Mouse (Mus musculus): ENCODE results near the gene Col24a1. TPM values are rescaled to one million over a fixed set of nuclear protein-coding genes. Genes with fewer than 3 reads are reported as not detected.

The Col24a1 gene
- polyA plus RNA-seq, 1 experiment: 0.53 TPM

- H3K4me3 ChIP-seq (ENCODE audit: control insufficient read depth, low read depth, low read length): no peak overlapping the region
- no peak overlapping the region for H3K27ac ChIP-seq (ENCODE audit: control insufficient read depth, insufficient read depth, low read depth, low read length)
- TF ChIP-seq POLR2A (IDR thresholded peaks at IDR 0.05; ENCODE audit: control insufficient read depth, low read depth, low read length) (no peak), CTCF (IDR thresholded peaks at IDR 0.05; ENCODE audit: control insufficient read depth, insufficient read depth, insufficient replicate concordance, low read depth, low read length) (no peak)
- H3K36me3 ChIP-seq (ENCODE audit: control insufficient read depth, insufficient read depth, low read length): no peaks in the 10 kb centered on the region
- H3K27me3 ChIP-seq (ENCODE audit: control insufficient read depth, insufficient read depth, low read length): no peaks in the 10 kb centered on the region
- H3K4me1 ChIP-seq (ENCODE audit: control insufficient read depth, insufficient read depth, low read length): no peaks in the 10 kb centered on the region
These were observed 24.2 kb upstream of the Col24a1 start for GRCm38 (mm10) chr3:145268066-145268465.

GRCm38 (mm10) chr3:145274191-145274590, 18.1 kb upstream of the Col24a1 start:
- Histone ChIP-seq H3K4me3 (ENCODE audit: control insufficient read depth, low read depth, low read length) (no peak overlapping the region), H3K27me3 (ENCODE audit: control insufficient read depth, insufficient read depth, low read length) (no peaks in the 10 kb centered on the region), H3K36me3 (ENCODE audit: control insufficient read depth, insufficient read depth, low read length) (no peaks in the 10 kb centered on the region), H3K27ac (ENCODE audit: control insufficient read depth, insufficient read depth, low read depth, low read length) (no peak overlapping the region), H3K4me1 (ENCODE audit: control insufficient read depth, insufficient read depth, low read length) (no peaks in the 10 kb centered on the region)
- no peak for TF ChIP-seq POLR2A (IDR thresholded peaks at IDR 0.05; ENCODE audit: control insufficient read depth, low read depth, low read length)
- no peak for TF ChIP-seq CTCF (IDR thresholded peaks at IDR 0.05; ENCODE audit: control insufficient read depth, insufficient read depth, insufficient replicate concordance, low read depth, low read length)

GRCm38 (mm10) chr3:145293207-145293606, 935 bp downstream of the Col24a1 start:
- H3K4me3 ChIP-seq (ENCODE audit: control insufficient read depth, low read depth, low read length): no peak overlapping the region; the same call in 1 of the 2 replicates
- peaks cover 12% of the 10 kb centered on the region for H3K4me1 ChIP-seq (ENCODE audit: control insufficient read depth, insufficient read depth, low read length)
- TF ChIP-seq POLR2A (IDR thresholded peaks at IDR 0.05; ENCODE audit: control insufficient read depth, low read depth, low read length): no peak
- TF ChIP-seq CTCF (IDR thresholded peaks at IDR 0.05; ENCODE audit: control insufficient read depth, insufficient read depth, insufficient replicate concordance, low read depth, low read length): no peak
- no peaks in the 10 kb centered on the region; the same call in 1 of the 2 replicates for H3K27me3 ChIP-seq (ENCODE audit: control insufficient read depth, insufficient read depth, low read length)
- no peak overlapping the region for H3K27ac ChIP-seq (ENCODE audit: control insufficient read depth, insufficient read depth, low read depth, low read length)
- no peaks in the 10 kb centered on the region for H3K36me3 ChIP-seq (ENCODE audit: control insufficient read depth, insufficient read depth, low read length)

GRCm38 (mm10) chr3:145293623-145294307, 1.5 kb downstream of the Col24a1 start:
- peaks cover 12% of the 10 kb centered on the region for H3K4me1 ChIP-seq (ENCODE audit: control insufficient read depth, insufficient read depth, low read length)
- H3K36me3 ChIP-seq (ENCODE audit: control insufficient read depth, insufficient read depth, low read length): no peaks in the 10 kb centered on the region
- H3K4me3 ChIP-seq (ENCODE audit: control insufficient read depth, low read depth, low read length): no peak overlapping the region
- H3K27ac ChIP-seq (ENCODE audit: control insufficient read depth, insufficient read depth, low read depth, low read length): no peak overlapping the region
- H3K27me3 ChIP-seq (ENCODE audit: control insufficient read depth, insufficient read depth, low read length): no peaks in the 10 kb centered on the region; the same call in 1 of the 2 replicates
- TF ChIP-seq POLR2A (IDR thresholded peaks at IDR 0.05; ENCODE audit: control insufficient read depth, low read depth, low read length) (no peak), CTCF (IDR thresholded peaks at IDR 0.05; ENCODE audit: control insufficient read depth, insufficient read depth, insufficient replicate concordance, low read depth, low read length) (no peak)

- Histone ChIP-seq H3K27me3 (ENCODE audit: control insufficient read depth, insufficient read depth, low read length) (no peaks in the 10 kb centered on the region), H3K4me1 (ENCODE audit: control insufficient read depth, insufficient read depth, low read length) (no peaks in the 10 kb centered on the region), H3K27ac (ENCODE audit: control insufficient read depth, insufficient read depth, low read depth, low read length) (no peak overlapping the region), H3K36me3 (ENCODE audit: control insufficient read depth, insufficient read depth, low read length) (no peaks in the 10 kb centered on the region), H3K4me3 (ENCODE audit: control insufficient read depth, low read depth, low read length) (no peak overlapping the region)
- TF ChIP-seq POLR2A (IDR thresholded peaks at IDR 0.05; ENCODE audit: control insufficient read depth, low read depth, low read length): no peak
- TF ChIP-seq CTCF (IDR thresholded peaks at IDR 0.05; ENCODE audit: control insufficient read depth, insufficient read depth, insufficient replicate concordance, low read depth, low read length): no peak
These were observed 7.8 kb downstream of the Col24a1 start for GRCm38 (mm10) chr3:145299980-145300591.

- H3K27ac ChIP-seq (ENCODE audit: control insufficient read depth, insufficient read depth, low read depth, low read length): no peak overlapping the region
- no peaks in the 10 kb centered on the region for H3K27me3 ChIP-seq (ENCODE audit: control insufficient read depth, insufficient read depth, low read length)
- H3K4me3 ChIP-seq (ENCODE audit: control insufficient read depth, low read depth, low read length): no peak overlapping the region
- H3K4me1 ChIP-seq (ENCODE audit: control insufficient read depth, insufficient read depth, low read length): no peaks in the 10 kb centered on the region
- TF ChIP-seq CTCF (IDR thresholded peaks at IDR 0.05; ENCODE audit: control insufficient read depth, insufficient read depth, insufficient replicate concordance, low read depth, low read length) (no peak), POLR2A (IDR thresholded peaks at IDR 0.05; ENCODE audit: control insufficient read depth, low read depth, low read length) (no peak)
- H3K36me3 ChIP-seq (ENCODE audit: control insufficient read depth, insufficient read depth, low read length): no peaks in the 10 kb centered on the region
These were observed 13.0 kb downstream of the Col24a1 start for GRCm38 (mm10) chr3:145305311-145305710.

- no peaks in the 10 kb centered on the region for H3K36me3 ChIP-seq (ENCODE audit: control insufficient read depth, insufficient read depth, low read length)
- H3K4me1 ChIP-seq (ENCODE audit: control insufficient read depth, insufficient read depth, low read length): no peaks in the 10 kb centered on the region
- TF ChIP-seq CTCF (IDR thresholded peaks at IDR 0.05; ENCODE audit: control insufficient read depth, insufficient read depth, insufficient replicate concordance, low read depth, low read length) (no peak), POLR2A (IDR thresholded peaks at IDR 0.05; ENCODE audit: control insufficient read depth, low read depth, low read length) (no peak)
- H3K4me3 ChIP-seq (ENCODE audit: control insufficient read depth, low read depth, low read length): no peak overlapping the region
- no peak overlapping the region for H3K27ac ChIP-seq (ENCODE audit: control insufficient read depth, insufficient read depth, low read depth, low read length)
- no peaks in the 10 kb centered on the region for H3K27me3 ChIP-seq (ENCODE audit: control insufficient read depth, insufficient read depth, low read length)
These were observed 14.9 kb downstream of the Col24a1 start for GRCm38 (mm10) chr3:145307209-145307608.

Measured in testis, adult 2 months (tissue).